Mouse (Mus musculus) MEL (cell line): ENCODE results near the gene Hoxb9. TPM values are rescaled to one million over a fixed set of nuclear protein-coding genes. Genes with fewer than 3 reads are reported as not detected.
A peak's percentile ranks its signal among the peaks of the same experiment; 100 is the strongest.

Experiments
- DNase-seq: peaks from one replicate; pipeline ENCODE4 v3.0.0; 2011; ENCODE audit warnings: low read depth, low spot score
- H3K27ac ChIP-seq: 2 replicates; pipeline ENCODE4 v1.5.1; 2012; ENCODE audit warnings: low read depth, mild to moderate bottlenecking, control low read depth, low read length, moderate library complexity; ENCODE audit not compliant: control insufficient read depth
- H3K27me3 ChIP-seq, 2 experiments: fragments of 150-350 bp in 1 of 2; sonication (generic) in 1 of 2; 2 replicates each; pipeline ENCODE4 v1.6.1; 2012; ENCODE audit warnings: low read length in 2 of 2, mild to moderate bottlenecking in 2 of 2, improper control_type of control experiment in 1 of 2, moderate library complexity in 1 of 2; ENCODE audit not compliant: insufficient read depth in 2 of 2, control insufficient read depth in 1 of 2
- H3K36me3 ChIP-seq, 2 experiments: 2 replicates each; pipeline ENCODE4 v1.6.1; 2012 to 2014; ENCODE audit warnings: low read length in 2 of 2, improper control_type of control experiment in 1 of 2, inconsistent platforms in 1 of 2, mild to moderate bottlenecking in 1 of 2; ENCODE audit not compliant: insufficient read depth in 2 of 2, control insufficient read depth in 1 of 2
- H3K4me1 ChIP-seq, 2 experiments: fragments of 150-350 bp in 1 of 2; sonication (generic) in 1 of 2; 2 replicates each; pipeline ENCODE4 v1.6.1; 2012; ENCODE audit warnings: low read length in 2 of 2, improper control_type of control experiment in 1 of 2, mild to moderate bottlenecking in 1 of 2; ENCODE audit not compliant: insufficient read depth in 2 of 2, control insufficient read depth in 1 of 2
- H3K4me3 ChIP-seq, 2 experiments: fragments of 150-350 bp in 1 of 2; sonication (generic) in 1 of 2; 2 replicates each; pipeline ENCODE4 v1.5.1; 2012; ENCODE audit warnings: low read depth in 2 of 2, low read length in 2 of 2, mild to moderate bottlenecking in 2 of 2, moderate library complexity in 2 of 2, control low read depth in 1 of 2, improper control_type of control experiment in 1 of 2; ENCODE audit not compliant: control insufficient read depth in 1 of 2, insufficient read depth in 1 of 2
- H3K79me2 ChIP-seq: 2 replicates; pipeline ENCODE4 v1.6.1; 2012; ENCODE audit warnings: mild to moderate bottlenecking, low read length, moderate library complexity; ENCODE audit not compliant: control insufficient read depth, poor library complexity, insufficient read depth
- H3K9ac ChIP-seq: 2 replicates; pipeline ENCODE4 v1.6.1; 2012; ENCODE audit warnings: low read depth, mild to moderate bottlenecking, control low read depth, low read length, moderate library complexity; ENCODE audit not compliant: control insufficient read depth, poor library complexity, severe bottlenecking
- H3K9me3 ChIP-seq: fragments of 150-350 bp; sonication (generic); replicated peaks from 2 replicates; pipeline ENCODE4 v1.6.1; 2012; ENCODE audit warnings: mild to moderate bottlenecking, low read length, improper control_type of control experiment, moderate library complexity; ENCODE audit not compliant: insufficient read depth
- BHLHE40 ChIP-seq: IDR thresholded peaks from 2 replicates; pipeline ENCODE4 v1.6.1; 2012; ENCODE audit warnings: low read depth, mild to moderate bottlenecking, inconsistent platforms, low read length, improper control_type of control experiment, borderline replicate concordance
- CTCF ChIP-seq, 3 experiments: IDR thresholded peaks in 2 of 3; conservative IDR thresholded peaks in 1 of 3; 2 replicates each; pipeline ENCODE4 v1.5.1; 2011 to 2012; ENCODE audit warnings: low read length in 3 of 3, low read depth in 2 of 3, mild to moderate bottlenecking in 2 of 3, improper control_type of control experiment in 1 of 3, inconsistent platforms in 1 of 3, mixed read lengths in 1 of 3, moderate library complexity in 1 of 3; ENCODE audit not compliant: control insufficient read depth in 1 of 3, insufficient read depth in 1 of 3, poor library complexity in 1 of 3, severe bottlenecking in 1 of 3
- EP300 ChIP-seq, 2 experiments: IDR thresholded peaks; 2 replicates each; pipeline ENCODE4 v1.6.1; 2011; ENCODE audit warnings: improper control_type of control experiment in 2 of 2, low read length in 2 of 2, low read depth in 1 of 2, mild to moderate bottlenecking in 1 of 2
- GATA1 ChIP-seq: IDR thresholded peaks from 2 replicates; pipeline ENCODE4 v1.6.1; 2011; ENCODE audit warnings: low read depth, low read length, improper control_type of control experiment
- JUND ChIP-seq: IDR thresholded peaks from 2 replicates; pipeline ENCODE4 v1.6.1; 2011; ENCODE audit warnings: low read depth, mild to moderate bottlenecking, improper control_type of control experiment, low read length
- KAT2A ChIP-seq: conservative IDR thresholded peaks from 2 replicates; pipeline ENCODE4 v1.6.1; 2012; ENCODE audit warnings: low read depth, low read length, improper control_type of control experiment, inconsistent platforms
- MAFK ChIP-seq: IDR thresholded peaks from 2 replicates; pipeline ENCODE4 v1.6.1; 2011; ENCODE audit warnings: low read depth, mild to moderate bottlenecking, low read length, improper control_type of control experiment, borderline replicate concordance
- MXI1 ChIP-seq: IDR thresholded peaks from 2 replicates; pipeline ENCODE4 v1.6.1; 2011; ENCODE audit warnings: mild to moderate bottlenecking, low read depth, low read length, improper control_type of control experiment
- MYC ChIP-seq: IDR thresholded peaks from 2 replicates; pipeline ENCODE4 v1.6.1; 2011; ENCODE audit warnings: low read depth, mild to moderate bottlenecking, low read length, improper control_type of control experiment, moderate library complexity
- NELFE ChIP-seq: IDR thresholded peaks from 2 replicates; pipeline ENCODE4 v1.6.1; 2011; ENCODE audit warnings: low read depth, low read length, improper control_type of control experiment
- POLR2AphosphoS2 ChIP-seq: IDR thresholded peaks from 2 replicates; pipeline ENCODE4 v1.6.1; 2011; ENCODE audit warnings: low read length, improper control_type of control experiment
- RAD21 ChIP-seq: IDR thresholded peaks from 2 replicates; pipeline ENCODE4 v1.6.1; 2011; ENCODE audit warnings: mild to moderate bottlenecking, low read depth, low read length, improper control_type of control experiment
- RCOR1 ChIP-seq: IDR thresholded peaks from 2 replicates; pipeline ENCODE4 v1.6.1; 2012; ENCODE audit warnings: low read depth, mild to moderate bottlenecking, inconsistent platforms, low read length, improper control_type of control experiment
- SMC3 ChIP-seq: IDR thresholded peaks from 2 replicates; pipeline ENCODE4 v1.6.1; 2011; ENCODE audit warnings: low read depth, low read length, improper control_type of control experiment
- TAL1 ChIP-seq: IDR thresholded peaks from 2 replicates; pipeline ENCODE4 v1.6.1; 2012; ENCODE audit warnings: mild to moderate bottlenecking, inconsistent platforms, low read length, moderate library complexity, mixed read lengths
- TBP ChIP-seq: IDR thresholded peaks from 2 replicates; pipeline ENCODE4 v1.8.0; 2011; ENCODE audit warnings: low read depth, low read length, improper control_type of control experiment
- USF2 ChIP-seq, 2 experiments: IDR thresholded peaks; 2 replicates each; pipeline ENCODE4 v1.6.1; 2011 to 2012; ENCODE audit warnings: improper control_type of control experiment in 2 of 2, low read length in 2 of 2, borderline replicate concordance in 1 of 2, inconsistent platforms in 1 of 2, low read depth in 1 of 2, mild to moderate bottlenecking in 1 of 2; ENCODE audit not compliant: insufficient read depth in 1 of 2
- ZC3H11A ChIP-seq: IDR thresholded peaks from 2 replicates; pipeline ENCODE4 v1.6.1; 2012; ENCODE audit warnings: low read depth, mild to moderate bottlenecking, inconsistent platforms, low read length, improper control_type of control experiment
- ZMIZ1 ChIP-seq: IDR thresholded peaks from 2 replicates; pipeline ENCODE4 v1.6.1; 2012; ENCODE audit warnings: low read depth, mild to moderate bottlenecking, inconsistent platforms, low read length, improper control_type of control experiment, moderate library complexity
- ZNF384 ChIP-seq: IDR thresholded peaks from 2 replicates; pipeline ENCODE4 v1.6.1; 2012; ENCODE audit warnings: low read depth, mild to moderate bottlenecking, inconsistent platforms, low read length, improper control_type of control experiment
- polyA plus RNA-seq, 2 experiments: library from polyadenylated mRNA; stranded (reverse) in 1 of 2; unstranded in 1 of 2; fragments of >175 nt in 1 of 2; fragments of >200 nt in 1 of 2; gene quantifications; 2 replicates each; pipeline versions ENCODE4 v1.2.1 to v1.2.4; 2012; ENCODE audit warnings: low replicate concordance in 2 of 2, low read depth in 1 of 2; ENCODE audit not compliant: insufficient read length in 2 of 2, insufficient read depth in 1 of 2, missing spikeins in 1 of 2
- total RNA-seq: library from RNA; depleted of rRNA; stranded (reverse); fragments of 300-350 nt; gene quantifications from 2 replicates; pipeline ENCODE4 v1.2.3, GENCODE M21; 2012; rRNA removed

Hoxb9 gene
- total RNA-seq (not detected in 2 replicates), polyA plus RNA-seq (not detected)

- TF ChIP-seq RCOR1 = no peak
- TF ChIP-seq TBP = no peak
- no peak for TF ChIP-seq JUND
- H3K9ac ChIP-seq = no peak within 1 kb of the TSS
- H3K36me3 ChIP-seq = no peaks in the 10 kb centered on the region
- no peak for DNase-seq
- H3K4me3 ChIP-seq = no peak within 1 kb of the TSS
- H3K79me2 ChIP-seq = no peaks in the 10 kb centered on the region
- H3K4me1 ChIP-seq = no peaks in the 10 kb centered on the region
- H3K9me3 ChIP-seq = no peaks in the 10 kb centered on the region
- no peak within 1 kb of the TSS for H3K27ac ChIP-seq
- H3K27me3 ChIP-seq = peaks cover 9 to 13% of the 10 kb centered on the region in 2 experiments
Observed at GRCm38 (mm10) chr11:96270996-96271540, at the start of gene Hoxb9. Gene Hoxb9, plus strand, starts transcription at chr11:96271457.

DNA sequence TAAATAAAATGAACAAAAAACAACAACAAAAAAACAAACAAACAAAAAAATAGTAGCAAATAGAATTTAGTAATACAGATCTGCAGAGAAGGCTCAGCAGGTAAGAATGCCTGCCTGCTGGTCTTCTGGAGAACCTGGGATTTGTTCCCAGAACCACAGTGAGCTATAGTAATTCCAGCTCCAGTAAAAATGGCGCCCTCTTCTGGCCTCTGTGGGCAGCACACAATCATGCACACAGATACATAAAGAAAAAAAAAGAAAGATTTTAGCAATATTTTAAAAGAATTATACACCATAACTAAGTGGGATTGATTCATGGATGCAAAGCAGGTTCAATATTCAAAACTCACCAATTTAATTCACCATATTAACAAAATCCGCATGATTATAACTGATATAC lies 47.4 kb upstream of the Hoxb9 start:
- Histone ChIP-seq H3K9ac (no peak overlapping the region), H3K27me3 (peaks cover 0 to 9% of the 10 kb centered on the region in 2 experiments), H3K79me2 (no peaks in the 10 kb centered on the region), H3K27ac (no peak overlapping the region), H3K9me3 (no peaks in the 10 kb centered on the region), H3K4me3 (no peak overlapping the region), H3K4me1 (no peaks in the 10 kb centered on the region), H3K36me3 (no peaks in the 10 kb centered on the region)
- TF ChIP-seq ZC3H11A (peak; percentile 59), SMC3 (peak; percentile 78), KAT2A (no peak), NELFE (no peak), TBP (no peak), CTCF (IDR thresholded peaks at IDR 0.05 in 2 of 3, conservative IDR thresholded peaks at IDR 0.05 in 1 of 3; ENCODE audit: control insufficient read depth in 1 of 3, insufficient read depth in 1 of 3, low read depth in 2 of 3, low read length in 3 of 3, poor library complexity in 1 of 3, severe bottlenecking in 1 of 3) (peak; percentile 69 to 80 (median 75)), TAL1 (no peak), MXI1 (no peak), POLR2AphosphoS2 (no peak), RAD21 (peak; percentile 45), MYC (no peak), USF2 (IDR thresholded peaks at IDR 0.05; ENCODE audit: borderline replicate concordance in 1 of 2, insufficient read depth in 1 of 2, low read depth in 1 of 2, low read length in 2 of 2) (no peak), ZNF384 (peak; percentile 83)
- DNase-seq = peak; percentile 61

DNA sequence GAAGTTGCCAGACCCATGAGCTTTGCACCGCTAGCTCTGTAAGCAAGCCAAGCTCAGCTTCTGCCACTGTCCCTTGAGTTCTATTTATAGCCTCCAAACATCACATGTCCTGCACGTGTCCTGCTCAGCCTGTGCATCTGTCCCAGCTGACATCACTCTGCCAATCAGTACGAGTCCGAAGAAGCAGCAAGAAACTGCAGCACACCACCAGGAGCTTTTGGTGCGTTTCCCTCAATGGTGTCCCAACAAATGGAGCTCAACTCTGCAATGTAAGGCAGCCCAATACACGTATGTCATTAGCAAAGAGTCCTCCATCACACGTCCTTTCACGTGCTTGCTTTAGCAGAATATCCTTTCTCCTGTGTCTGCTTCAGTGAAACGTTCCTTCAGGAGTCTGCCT lies 43.6 kb upstream of the Hoxb9 start:
- Histone ChIP-seq H3K9me3 (no peaks in the 10 kb centered on the region), H3K27me3 (peaks cover 0 to 3% of the 10 kb centered on the region in 2 experiments; a peak in 2 of 4 replicates), H3K4me1 (no peaks in the 10 kb centered on the region), H3K36me3 (no peaks in the 10 kb centered on the region), H3K9ac (no peak overlapping the region), H3K27ac (no peak overlapping the region), H3K4me3 (no peak overlapping the region), H3K79me2 (no peaks in the 10 kb centered on the region)
- TF ChIP-seq BHLHE40 = no peak
- no peak for TF ChIP-seq MYC
- TF ChIP-seq MXI1 = no peak
- TF ChIP-seq JUND = no peak
- no peak for TF ChIP-seq ZC3H11A
- no peak for TF ChIP-seq MAFK
- TF ChIP-seq EP300 (IDR thresholded peaks at IDR 0.05; ENCODE audit: low read depth in 1 of 2, low read length in 2 of 2) = no peak
- TF ChIP-seq NELFE = no peak
- TF ChIP-seq GATA1 = no peak
- no peak for TF ChIP-seq ZNF384
- no peak for TF ChIP-seq ZMIZ1
- no peak for TF ChIP-seq USF2 (IDR thresholded peaks at IDR 0.05; ENCODE audit: borderline replicate concordance in 1 of 2, insufficient read depth in 1 of 2, low read depth in 1 of 2, low read length in 2 of 2)
- TF ChIP-seq TBP = no peak
- DNase-seq = no peak
